Mouse (Mus musculus) kidney, postnatal 25 days (tissue): ENCODE measurements at regions not wholly inside any gene's neighbourhood (a gene's known extent, or its start where the extent isn't known, plus 50 kb on each side); places are given as distances from the start of the nearest gene placed in this dataset.

Experiments used
- DNase-seq, 2 experiments: peaks; one replicate each; pipeline ENCODE4 v3.0.0; 2021; ENCODE audit warnings: mixed read lengths in 2 of 2

DNA sequence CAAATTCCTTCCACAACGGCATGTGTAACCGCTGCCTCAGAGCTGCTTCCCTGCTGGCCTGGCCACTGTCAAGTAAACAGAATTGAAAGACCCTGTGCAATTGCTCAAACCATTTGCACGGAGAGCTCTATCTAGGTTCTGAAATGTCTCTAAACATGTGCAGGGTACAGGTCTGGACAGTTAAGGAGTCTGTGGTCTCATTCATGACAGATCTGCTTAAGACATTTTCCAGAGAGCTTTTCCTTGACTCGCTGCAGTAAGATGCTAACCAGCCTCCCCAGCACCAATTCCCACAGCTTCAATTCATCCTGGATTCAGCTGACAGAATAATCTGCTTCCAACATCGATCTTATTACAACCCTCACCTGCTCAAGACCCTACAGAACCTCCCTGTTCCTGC is 235.1 kb upstream of the Mpped2 start:
- no peak for DNase-seq

DNA sequence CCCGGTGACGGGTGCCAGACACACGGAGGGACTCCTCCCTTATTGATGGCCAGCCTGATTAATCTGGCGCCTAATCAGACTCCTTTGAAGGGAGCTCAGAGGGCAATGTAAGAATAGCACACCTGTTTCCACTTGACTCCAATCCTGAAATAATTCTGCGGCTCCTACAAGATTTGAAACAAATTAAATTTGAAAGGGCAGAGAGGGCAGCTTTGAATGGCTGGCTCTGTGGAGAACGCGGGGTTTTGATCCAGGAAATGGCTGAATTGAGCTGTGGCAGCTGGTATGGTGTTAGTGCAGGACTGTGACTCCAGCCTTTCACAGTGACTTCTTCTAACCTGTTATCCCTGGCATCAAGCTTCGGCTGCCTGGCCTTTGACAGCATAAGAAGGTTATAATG is 232.0 kb upstream of the Mpped2 start:
- no peak for DNase-seq

DNA sequence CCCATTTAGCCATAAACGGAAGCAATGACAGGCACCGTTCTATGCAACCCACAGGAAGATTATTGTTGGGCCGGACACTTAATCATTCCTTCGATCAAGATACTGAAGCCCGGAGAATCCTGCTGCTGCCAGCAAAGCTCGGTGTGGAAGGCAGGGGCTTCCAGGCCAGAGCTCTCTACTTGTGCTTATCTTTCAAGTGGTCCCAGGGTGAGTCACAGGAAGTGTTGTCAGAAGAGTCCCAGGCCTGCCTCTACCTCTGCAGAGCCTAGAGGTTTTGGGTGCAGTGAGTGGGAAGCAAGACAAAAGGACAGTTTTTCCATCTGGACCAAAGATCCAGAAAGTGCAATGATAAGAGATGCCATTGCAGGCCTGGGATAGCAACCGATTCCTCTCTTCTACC is 231.6 kb upstream of the Mpped2 start:
- DNase-seq: no peak

DNA sequence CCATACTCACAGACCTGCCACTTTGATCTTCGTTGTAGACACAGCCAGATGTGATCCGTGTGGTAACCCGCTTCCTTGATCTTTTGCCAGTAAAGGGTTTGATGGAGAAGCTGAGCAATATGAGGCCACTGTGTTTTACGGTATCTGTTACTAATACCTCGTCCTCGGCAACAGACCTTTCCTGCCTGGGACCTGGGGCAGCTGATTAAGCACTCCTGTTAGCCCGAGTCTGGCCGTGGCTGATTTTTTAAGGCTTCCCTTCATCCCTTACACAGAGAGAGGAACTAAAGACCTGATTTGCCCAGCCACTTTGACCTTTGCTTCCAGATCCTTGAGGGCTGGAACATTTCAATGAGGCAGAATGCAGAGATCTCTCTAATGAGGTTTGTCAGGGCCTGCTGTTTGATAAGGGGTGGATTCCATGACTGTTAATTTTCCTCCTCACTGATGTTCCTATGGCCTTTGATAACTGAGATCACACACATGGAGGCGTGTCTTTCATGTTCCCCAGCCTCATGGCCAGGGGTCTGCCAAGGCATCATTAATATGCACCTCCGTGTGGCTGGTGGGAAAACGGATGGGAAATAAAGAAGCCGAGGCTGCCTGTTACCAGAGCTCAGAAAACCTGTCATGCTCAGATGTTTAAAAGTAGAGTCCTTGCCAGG is 231.0 kb upstream of the Mpped2 start:
- DNase-seq: no peak

DNA sequence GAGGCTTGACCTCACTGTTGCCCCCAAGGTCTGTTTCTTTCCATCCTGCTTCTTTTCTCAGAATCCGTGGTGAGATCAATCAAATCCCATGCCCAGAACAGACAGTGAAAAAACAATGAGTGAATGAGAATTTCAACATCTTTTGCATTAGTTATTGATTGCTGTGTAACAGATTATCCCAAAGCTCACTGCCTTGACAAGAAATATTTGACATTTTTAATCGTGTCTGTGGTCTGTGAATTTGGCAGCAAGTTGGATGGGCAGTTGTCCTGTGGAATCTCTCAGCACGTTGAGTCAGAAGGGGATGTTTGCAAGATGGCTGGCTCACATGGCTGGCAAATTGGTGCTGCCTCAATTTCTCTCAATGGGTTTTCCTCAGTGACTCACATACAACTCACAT is 228.0 kb upstream of the Mpped2 start:
- DNase-seq: no peak

DNA sequence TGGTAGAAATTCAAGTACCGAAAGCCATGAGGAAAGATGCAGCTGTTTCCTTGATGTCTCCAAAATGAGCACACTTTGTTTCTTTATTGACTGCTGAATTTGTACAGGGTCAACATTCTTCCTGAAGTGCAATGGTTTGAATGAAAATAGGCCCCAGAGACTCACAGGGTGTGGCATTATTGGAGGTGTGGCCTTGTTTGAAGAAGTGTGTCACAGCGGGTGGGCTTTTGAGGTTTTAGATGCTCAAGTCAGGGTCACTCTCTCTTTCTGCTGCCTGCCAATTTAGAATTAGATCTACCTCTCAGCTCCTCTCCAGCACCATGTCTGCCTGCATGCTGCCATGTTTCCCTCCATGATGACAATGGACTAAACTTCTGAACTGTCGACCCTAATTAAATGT is 227.2 kb upstream of the Mpped2 start:
- DNase-seq: no peak

DNA sequence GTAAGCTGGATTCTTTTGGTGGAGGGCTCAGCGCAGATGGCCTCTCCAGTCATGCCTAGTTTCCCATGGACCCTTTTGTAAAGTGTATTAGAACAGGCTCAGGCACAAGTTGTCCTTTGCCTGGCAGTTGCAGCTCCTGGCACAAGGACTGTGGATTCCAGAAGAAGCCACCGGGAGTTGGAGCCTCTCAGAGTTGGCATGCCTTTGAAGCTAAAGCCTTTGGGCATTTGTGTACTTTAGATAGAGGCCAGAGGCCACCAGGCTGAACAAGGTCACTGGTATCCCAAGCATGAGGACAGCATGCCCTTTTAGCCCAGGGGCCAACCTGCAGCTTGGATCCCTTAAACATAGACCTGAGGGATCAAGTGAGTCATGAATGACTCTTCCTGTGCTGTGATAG is 223.9 kb upstream of the Mpped2 start:
- DNase-seq: peak in 1 of 2 experiments; percentile 44

DNA sequence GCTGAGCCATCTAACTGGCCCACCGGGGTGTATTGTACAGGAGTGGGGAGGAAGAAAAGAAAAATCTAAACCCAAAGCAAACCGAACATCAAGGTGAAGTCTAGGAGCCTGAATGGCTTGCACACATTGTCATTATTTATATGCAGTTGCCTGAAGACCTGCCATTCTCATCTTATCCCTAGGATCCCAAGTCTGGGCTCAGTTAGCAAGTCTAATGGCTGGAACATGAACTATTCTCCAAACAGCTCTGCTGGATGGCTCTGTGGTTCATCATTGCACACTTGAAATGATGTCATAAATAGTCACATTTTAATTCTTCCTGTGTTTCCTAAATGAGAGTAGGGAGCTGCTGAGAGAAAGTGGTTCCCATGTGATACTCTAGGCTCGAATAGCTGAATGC is 219.6 kb upstream of the Mpped2 start:
- no peak for DNase-seq

DNA sequence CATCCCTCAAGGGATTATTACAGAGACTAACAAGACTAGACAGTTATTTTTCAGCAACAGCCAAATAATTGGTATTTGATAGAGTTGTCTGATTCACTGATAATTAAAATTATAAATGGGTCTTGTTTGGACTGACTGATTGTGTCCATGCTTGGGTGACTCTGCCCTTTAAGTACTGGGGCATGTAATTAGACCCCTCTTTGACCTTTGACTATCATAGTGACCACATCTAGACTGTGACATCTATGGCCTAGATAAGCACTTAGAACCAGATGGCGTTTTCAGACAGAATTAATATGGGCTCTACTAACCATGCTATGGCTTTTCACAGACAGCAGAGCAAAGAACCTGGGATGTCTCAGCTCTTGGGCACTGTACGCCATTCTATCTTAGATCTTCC is 215.1 kb upstream of the Mpped2 start:
- no peak for DNase-seq

DNA sequence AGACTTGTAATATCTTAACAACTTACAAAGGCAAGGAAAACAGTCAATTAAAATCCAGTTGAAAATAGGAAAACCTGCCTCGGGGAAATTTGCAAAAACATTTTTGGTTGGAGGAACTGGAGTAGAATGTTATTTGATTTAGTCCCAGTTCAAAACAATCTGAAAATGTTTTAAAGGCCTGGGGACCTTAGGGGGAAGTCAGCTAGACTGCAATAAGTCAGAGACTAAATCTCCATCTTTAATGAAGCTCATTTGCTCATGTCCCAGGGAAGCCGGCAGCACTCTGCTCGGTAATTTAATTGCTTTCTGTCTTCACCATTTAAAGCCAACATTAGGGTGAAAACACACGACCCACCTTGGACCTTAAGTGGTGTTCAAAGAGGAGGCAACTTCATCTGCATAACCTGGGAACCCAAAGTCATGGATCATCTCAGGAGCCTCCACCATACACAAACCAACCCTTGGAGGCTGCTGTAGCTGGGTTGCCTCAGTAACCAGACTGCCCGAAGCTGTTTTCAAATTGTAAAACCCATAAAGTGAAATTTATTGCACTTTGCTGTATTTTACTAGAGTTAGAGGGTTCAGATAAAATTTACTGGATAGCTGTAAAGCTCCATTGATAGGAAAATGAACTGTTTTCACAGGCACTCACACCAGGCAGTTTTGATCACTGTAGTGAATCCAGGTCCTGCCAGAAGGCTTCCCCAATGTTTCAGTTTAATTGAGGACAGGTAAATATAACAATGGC is 205.6 kb upstream of the Mpped2 start:
- DNase-seq: no peak

DNA sequence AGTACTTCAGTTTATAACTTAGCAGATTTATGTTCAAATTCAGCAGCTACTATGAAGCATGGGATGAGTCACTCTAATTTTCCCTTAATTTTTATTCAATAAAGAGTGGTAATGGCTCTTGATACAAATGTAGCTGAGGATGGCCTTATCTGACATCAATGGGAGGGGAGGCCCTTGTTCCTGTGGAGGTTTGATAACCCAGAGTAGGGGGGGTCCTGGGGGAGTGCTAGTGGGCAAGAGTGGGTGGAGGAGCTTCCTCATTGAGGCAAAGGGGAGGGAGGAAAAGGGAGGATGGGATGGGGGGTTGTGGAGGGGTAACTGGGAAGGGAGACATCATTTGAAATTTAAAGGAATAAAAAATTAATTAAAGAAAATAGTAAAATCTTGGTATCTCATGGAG is 194.3 kb upstream of the Mpped2 start:
- no peak for DNase-seq

DNA sequence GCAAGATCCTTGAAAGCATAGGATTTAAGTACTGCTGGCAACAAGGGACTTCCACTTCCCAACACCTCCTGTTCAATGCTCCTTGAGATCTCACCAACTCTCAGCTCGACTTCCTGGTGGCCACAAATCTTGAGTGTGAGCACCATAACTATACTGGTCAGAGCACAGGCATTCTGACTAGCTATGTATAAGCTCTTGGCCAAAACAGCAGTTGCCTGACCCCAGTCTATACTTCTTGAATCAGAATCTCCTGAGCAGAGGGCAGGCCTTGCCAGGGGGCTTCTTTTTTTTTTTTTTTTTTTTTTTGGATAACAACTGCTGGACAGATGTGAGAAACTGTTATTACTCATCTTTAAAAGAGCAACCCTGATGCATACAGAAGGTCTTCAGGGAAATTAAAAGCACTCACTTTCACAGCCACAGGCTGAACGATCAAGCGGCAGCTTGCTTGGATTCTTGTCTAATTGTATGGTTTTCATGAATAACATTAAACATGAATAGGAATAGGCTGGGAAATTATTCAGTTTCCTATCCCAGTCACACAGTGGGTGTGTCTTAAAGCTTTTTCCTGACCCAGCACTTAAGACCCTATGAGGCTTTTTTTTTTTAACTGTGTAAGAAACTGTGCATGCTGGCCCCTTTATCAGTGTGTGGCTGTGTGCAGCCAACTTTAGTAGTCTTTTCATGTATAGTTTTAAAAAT is 193.7 kb upstream of the Mpped2 start:
- DNase-seq: no peak

DNA sequence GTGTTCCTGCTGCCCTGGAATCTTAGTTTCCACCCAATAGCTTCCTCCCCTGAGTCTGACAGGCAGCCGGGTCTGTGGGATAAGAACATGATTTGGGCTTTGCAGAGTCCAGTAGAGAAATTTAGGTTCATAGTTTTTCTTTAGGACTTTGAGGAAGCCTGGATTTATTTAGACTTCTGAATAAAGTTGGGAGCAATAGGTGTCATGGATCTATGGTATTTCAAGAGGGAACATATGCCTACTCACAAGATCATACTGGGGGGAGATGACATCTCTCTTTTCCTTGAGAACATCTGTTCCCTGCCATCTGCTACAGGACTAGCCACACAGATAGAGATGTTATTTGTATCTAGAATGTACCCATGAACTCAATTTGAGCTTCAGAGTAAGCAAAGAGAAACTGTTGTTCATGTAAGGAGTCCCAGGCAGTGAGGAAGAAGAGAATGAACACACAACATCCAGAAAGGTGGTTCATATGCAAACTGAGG is 188.1 kb upstream of the Mpped2 start:
- DNase-seq: no peak

DNA sequence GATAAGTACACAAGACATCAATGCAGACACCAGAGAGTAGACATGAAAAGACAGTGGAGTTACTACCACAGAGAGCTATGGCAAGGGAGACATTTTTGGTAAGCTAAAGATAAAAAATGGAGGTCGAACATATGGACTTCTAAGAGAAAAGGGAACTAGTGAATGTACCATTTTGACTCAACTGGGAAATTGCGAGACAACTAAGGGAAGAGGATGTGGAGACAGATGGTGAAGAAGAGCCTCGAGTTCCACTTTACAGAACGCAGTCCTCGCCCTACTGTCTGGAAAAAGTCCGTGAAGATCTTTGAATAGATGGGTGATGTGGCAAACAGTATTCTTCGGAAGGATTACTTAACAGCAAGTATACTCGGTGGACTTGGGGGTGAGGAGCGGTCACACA is 181.2 kb upstream of the Mpped2 start:
- no peak for DNase-seq

DNA sequence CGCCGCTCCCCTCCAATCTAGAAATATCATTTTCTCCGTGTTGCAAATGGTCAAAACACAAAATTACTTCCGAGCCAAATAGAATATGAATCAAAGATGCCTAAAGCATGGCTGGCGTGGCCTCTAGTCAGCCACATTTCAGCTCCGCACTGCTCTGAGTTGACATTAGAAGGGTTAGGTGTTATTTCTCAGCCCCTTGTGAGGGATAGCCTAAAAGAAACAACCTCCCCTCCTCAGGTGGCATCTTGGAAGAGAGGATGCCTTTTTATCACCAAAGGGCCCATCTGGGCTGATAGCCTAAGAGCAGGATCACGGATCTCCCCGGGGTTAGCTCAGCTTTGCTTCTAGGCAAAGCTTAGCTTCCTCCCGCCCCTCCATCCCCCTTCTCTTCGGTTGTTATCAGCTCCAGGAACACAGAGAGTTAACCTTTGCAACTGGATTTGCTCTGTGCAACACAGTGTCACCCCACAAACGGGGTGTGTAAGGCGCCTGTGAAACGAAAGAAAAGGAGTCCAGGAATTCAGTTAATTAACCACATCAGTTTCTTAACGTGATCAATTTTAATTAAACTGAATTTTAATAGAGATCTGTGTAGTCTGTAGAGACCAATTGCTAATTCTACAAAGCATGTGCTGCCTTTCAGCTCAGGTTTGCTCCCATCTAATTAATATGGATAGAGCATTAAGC is 180.6 kb upstream of the Mpped2 start:
- no peak for DNase-seq

DNA sequence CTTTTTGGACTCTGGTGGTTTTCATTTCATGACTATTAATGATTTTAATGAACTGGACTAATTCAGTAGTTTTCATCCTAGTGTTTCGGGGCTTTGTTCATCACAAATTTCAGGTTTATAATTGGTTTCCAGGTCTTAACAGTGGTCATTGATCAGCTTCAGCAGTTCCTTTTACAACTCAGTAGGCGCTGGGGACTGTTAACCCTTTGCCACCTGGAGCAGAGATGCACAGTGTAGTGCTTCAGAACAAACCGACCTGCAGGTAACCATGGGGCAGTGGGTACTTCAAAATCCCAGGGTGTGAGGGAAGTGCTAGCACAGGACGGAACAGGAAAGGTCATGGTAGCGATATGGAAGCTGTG is 180.1 kb upstream of the Mpped2 start:
- DNase-seq: no peak

DNA sequence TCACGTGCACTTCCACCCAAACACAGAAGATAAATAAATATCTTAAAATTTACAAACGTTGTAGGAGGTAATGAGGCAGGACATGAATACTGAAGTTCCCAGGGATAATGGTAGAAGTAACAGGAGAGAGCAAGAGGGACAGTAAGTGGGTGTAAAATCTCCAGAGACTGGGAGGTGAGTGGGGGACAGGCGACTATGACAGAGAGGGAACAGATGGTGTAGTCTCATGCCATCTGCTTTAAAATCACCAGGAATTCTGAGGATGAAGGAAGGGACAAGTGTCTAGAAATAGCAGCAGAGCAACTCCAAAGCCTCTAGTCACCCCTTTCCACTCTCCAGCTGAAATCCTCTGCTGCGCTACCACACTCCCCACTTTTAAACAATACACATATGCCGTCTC is 175.8 kb upstream of the Mpped2 start:
- DNase-seq: no peak

DNA sequence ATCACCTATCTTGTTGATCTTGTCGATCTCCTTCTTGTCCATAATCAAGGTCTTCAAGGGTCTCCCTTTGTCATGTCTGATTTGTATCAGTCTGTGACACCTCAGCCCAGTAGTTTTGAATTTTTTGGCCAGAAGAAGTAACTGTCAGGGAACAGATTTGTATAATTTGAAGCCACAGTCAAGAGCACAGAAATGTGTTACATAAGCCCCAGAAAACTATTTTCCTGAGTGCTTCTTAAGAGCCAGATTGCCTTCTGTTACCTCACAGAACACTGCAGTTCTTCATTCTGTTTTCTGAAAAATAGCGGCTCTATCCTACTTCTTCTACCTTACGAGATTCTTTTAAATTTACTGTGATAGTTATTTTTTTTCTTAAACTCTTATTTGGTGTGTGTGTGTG is 170.1 kb upstream of the Mpped2 start:
- no peak for DNase-seq

DNA sequence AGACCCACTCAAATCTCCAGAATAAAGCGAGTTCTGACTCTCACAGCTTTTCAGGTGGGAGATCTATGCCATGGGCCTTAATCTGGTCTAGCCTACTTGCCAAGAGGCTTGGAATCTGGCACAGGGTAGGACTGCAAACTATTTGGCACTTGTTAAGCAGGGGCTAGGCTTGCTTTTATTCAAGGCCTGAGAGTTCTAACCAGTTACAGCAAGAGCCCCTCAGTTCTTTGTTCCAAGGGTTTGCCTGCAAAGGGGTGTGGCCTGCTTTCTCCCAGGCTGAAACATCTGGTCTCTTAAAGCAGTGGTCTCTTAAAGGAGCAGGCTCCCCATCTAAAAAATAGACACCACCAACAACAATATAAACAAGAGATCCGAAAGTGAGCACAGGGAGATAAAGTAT is 166.1 kb upstream of the Mpped2 start:
- DNase-seq: no peak

DNA sequence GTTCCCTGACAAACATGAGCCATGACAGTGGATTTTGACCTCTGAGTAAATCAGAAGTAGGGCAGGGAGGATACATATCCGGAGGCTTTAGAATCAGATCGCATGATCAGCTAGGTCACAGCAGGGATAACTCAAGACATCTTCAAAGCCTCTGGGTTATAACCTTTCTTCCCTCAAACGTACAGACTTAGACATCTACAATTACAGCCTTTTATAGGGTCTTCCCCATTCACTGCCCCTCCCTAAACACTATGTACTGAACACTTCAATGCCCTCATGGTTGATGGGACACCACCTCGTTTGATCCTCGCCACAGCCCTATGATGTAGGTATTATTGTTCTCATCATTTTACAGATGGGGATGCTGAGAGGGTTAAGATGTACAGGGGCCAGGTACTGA is 163.8 kb upstream of the Mpped2 start:
- no peak for DNase-seq

DNA sequence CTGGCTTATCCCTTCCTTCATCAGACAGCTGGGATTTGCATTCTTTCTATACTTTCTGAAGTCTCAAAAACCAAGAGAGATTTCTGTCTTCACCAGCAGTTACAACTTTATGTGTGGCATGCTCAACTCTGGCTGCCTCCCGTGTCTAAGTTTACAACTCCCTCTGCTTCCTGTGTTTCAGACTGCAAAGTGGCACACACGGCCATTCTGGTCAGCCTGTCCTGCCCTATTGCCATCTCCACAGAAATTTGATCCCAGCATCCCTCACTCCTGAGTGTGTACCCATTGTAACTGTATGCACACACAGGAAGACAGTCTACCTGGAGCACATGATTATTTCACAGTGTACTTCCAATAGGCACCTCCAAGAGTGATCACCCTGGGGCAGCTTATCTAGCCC is 163.3 kb upstream of the Mpped2 start:
- DNase-seq: no peak

DNA sequence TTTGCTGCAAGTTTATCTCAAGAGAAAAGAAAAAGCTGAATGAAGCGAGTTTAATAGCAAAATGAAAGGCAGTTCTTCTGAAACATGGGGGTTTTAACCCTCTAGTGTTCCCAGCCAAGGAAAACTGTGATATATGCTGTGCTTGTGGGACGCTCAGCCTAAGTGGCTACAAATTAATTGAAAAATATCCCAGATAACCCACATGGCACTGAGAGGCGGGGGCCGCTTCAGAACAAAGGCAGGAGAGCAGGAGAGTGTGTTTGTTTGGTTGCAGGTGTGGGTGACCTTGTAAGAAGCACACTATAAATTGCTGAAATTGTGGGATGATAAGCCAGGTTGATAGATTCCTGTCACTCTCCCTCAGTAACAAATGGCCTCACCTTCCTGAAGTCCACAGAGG is 154.7 kb upstream of the Mpped2 start:
- no peak for DNase-seq

DNA sequence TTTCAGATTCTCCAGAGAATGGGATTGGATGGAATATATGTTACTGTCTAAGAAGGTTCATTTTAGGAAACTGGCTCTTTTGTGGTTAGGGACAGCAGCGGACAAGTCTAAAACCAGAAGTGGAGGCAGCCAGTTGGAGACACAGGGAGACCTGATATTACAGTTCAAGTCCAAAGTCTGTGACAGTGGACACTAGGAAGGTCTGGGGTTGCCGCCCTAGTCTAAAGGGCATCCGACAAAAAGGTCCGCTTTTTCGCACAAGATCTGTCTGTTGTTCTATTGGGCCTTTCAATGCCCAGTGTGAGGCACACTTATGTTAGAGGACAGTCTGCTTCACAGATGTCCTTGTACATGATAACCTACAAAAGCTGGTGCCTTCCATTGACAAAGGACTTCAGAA is 152.9 kb upstream of the Mpped2 start:
- no peak for DNase-seq

DNA sequence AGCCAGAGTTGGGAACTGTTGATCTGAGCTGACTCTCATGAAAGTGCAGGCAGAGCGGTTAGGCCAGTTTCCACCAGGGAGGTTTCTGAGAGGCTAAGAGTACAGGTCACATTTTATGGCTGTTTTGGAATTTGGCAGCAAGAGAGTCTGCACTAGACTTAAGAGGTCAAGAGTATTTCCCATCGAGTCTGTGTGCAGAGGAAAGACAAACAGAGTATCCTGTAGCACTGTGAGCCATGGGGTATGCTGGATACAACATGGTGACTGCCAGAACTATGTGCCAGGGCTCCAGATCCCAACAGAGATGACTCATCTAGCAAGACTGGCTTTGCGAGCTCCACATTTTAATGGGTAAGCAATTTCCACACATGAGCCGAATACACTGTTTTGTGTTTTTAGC is 146.0 kb upstream of the Mpped2 start:
- peak; percentile 31 to 49 for DNase-seq
